Comparison of ENCODE assay signal across 8 mouse cellular contexts in the genomic region with DNA sequence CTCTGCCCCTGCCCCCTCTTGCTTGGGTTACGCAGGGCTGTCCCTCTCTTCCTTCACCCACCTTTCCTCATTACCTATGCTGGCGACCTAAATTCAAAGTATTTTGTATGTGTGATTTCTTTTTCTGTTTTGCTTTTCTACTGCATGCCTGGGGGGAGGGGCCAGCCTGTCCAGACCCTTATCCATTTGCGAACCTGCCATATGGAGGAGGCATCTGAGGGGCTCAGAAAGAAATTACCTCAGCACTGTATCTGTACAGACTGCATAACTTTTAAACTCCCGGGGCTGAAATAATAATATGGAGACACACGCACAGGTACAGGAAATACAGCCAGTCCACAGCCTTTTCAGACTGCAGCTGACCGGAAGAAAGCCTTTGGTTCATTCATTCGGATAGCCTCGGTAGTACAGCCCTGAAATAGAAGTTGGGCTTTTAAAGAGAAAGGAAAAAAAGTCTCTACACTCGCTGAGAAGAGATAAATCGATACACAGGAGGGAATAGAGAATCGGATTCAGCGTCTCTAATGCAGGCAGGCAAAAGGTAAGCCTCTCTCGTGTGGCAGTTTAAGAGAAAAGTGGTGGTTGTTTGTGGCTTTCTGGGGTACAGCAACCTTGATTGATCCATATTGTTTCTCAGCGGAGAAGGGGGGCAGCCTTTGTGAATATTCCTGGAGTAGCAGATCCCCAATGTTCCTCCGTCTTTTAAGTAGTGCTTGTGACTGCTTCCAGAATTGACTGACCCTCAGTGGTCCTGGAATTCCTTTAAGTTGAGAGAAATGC. TPM values are rescaled to one million over a fixed set of nuclear protein-coding genes. Genes with fewer than 3 reads are reported as not detected.
DNase-seq lines count a peak whose midpoint lies in the region; ATAC-seq lines count a peak whose summit lies in the region.

A gene (minus strand): TSS at position 273 of the 780 bp plus-strand sequence.

- H3K36me3 ChIP-seq in forebrain, embryonic 10.5 days (replicated peaks), result no peaks in the 10 kb centered on the region
- H3K36me3 ChIP-seq in stomach, embryonic 16.5 days (ENCODE audit: control insufficient read depth, insufficient read depth, low read length), result no peaks in the 10 kb centered on the region

- no peaks in the 10 kb centered on the region for H3K9me3 ChIP-seq in forebrain, embryonic 10.5 days
- no peaks in the 10 kb centered on the region for H3K9me3 ChIP-seq in stomach, embryonic 16.5 days (replicated peaks; ENCODE audit: control insufficient read depth, low read length)

- H3K4me1 ChIP-seq in forebrain, embryonic 10.5 days, result peaks cover 92% of the 10 kb centered on the region
- peaks cover 23% of the 10 kb centered on the region for H3K4me1 ChIP-seq in stomach, embryonic 16.5 days (ENCODE audit: control insufficient read depth, insufficient read depth, low read length)

- H3K4me2 ChIP-seq in stomach, embryonic 16.5 days (ENCODE audit: low read depth, low read length), result peak within 1 kb of the TSS; percentile 99

- ATAC-seq in megakaryocyte, adult 5-6 weeks (ENCODE audit: poor library complexity, severe bottlenecking), result no peak
- ATAC-seq in stomach, embryonic 16.5 days (ENCODE audit: insufficient read depth, low FRiP score), result no peak

- peak within 1 kb of the TSS; percentile 68 for H3K4me3 ChIP-seq in forebrain, embryonic 10.5 days
- H3K4me3 ChIP-seq in stomach, embryonic 16.5 days (replicated peaks; ENCODE audit: low read length), result peak within 1 kb of the TSS; percentile 74

- peak; percentile 27 to 43 for DNase-seq in CD8-positive naive resting alpha-beta T cell, adult 2 months (ENCODE audit: low read depth in 2 of 2, low spot score in 2 of 2)
- DNase-seq in R1 (ENCODE audit: low read depth, low spot score), result peak; percentile 40
- DNase-seq in forebrain, embryonic 10.5 days (ENCODE audit: extremely low spot score, low spot score), result no peak
- DNase-seq in heart, postnatal 36 days, result peak in 1 of 2 experiments; percentile 31
- DNase-seq in layer of hippocampus, postnatal 10 days (ENCODE audit: low spot score in 2 of 2), result no peak
- no peak for DNase-seq in urinary bladder, postnatal 14 days (ENCODE audit: low spot score)

- under 1% methylated on average over 15 of the region's 15 CpGs for WGBS in forebrain, embryonic 10.5 days
- WGBS in stomach, embryonic 16.5 days, result 8% methylated on average over 15 of the region's 15 CpGs

- no peaks in the 10 kb centered on the region for H3K27me3 ChIP-seq in forebrain, embryonic 10.5 days (ENCODE audit: poor library complexity, severe bottlenecking)
- no peaks in the 10 kb centered on the region for H3K27me3 ChIP-seq in stomach, embryonic 16.5 days (ENCODE audit: control insufficient read depth, insufficient read depth, low read length)

- H3K9ac ChIP-seq in stomach, embryonic 16.5 days (ENCODE audit: low read length), result peak within 1 kb of the TSS; percentile 87

- peak within 1 kb of the TSS; percentile 96 for H3K27ac ChIP-seq in forebrain, embryonic 10.5 days
- peak within 1 kb of the TSS; percentile 73 for H3K27ac ChIP-seq in stomach, embryonic 16.5 days (ENCODE audit: low read length)

- intact Hi-C loops in heart, postnatal 36 days (cut with DNase I), result loop anchor here (1.0 kb wide), 1 partner anchor 24 kb away; no protein-coding TSS in a partner anchor

RNA-seq across cellular contexts. Expression of the gene that starts here (rescaled TPM):
- polyA plus RNA-seq in forebrain, embryonic 10.5 days (2016; fragmentation: Nextera tagmentation; extraction: Ambion mirVana), result 83.3 and 83.4 TPM in 2 replicates
- 10 to 100 TPM; 16.6 to 19.0 TPM for total RNA-seq in heart, postnatal 36 days (2021)
- total RNA-seq in layer of hippocampus, postnatal 10 days (2021), result 10 to 100 TPM; 58.6 to 59.2 TPM
- 29.1 and 38.3 TPM in 2 replicates for total RNA-seq in megakaryocyte, adult 5-6 weeks (2015)
- total RNA-seq in megakaryocyte, adult 5-6 weeks (2017), result 31.6 and 38.6 TPM in 2 replicates
- polyA plus RNA-seq in stomach, embryonic 16.5 days (2015; fragmentation: Nextera tagmentation; extraction: Ambion mirVana), result 33.2 and 37.4 TPM in 2 replicates

Comparison
In these comparisons a context has a peak if more than half of its experiments do, and no peak if none do; other contexts are left out.
1. DNase-seq: peak in CD8-positive naive resting alpha-beta T cell, adult 2 months (2 of 2) and R1 (single experiment); none in forebrain, embryonic 10.5 days (single experiment), layer of hippocampus, postnatal 10 days (0 of 2) and urinary bladder, postnatal 14 days (single experiment).